Mouse (Mus musculus) thymus, adult 18-20 months (tissue): Measurements from ENCODE around the gene Uba1.

Experiments used
- DNase-seq, 2 experiments: peaks; one replicate each; pipeline ENCODE4 v3.0.0; 2022; ENCODE audit warnings: mixed read lengths in 2 of 2

The Uba1 gene

GRCm38 (mm10) chrX:20658026-20658652 lies at the start of gene Uba1:
TSS of gene Uba1 (plus strand) at chrX:20658326.
- DNase-seq, result peak; percentile 69 to 84

DNA sequence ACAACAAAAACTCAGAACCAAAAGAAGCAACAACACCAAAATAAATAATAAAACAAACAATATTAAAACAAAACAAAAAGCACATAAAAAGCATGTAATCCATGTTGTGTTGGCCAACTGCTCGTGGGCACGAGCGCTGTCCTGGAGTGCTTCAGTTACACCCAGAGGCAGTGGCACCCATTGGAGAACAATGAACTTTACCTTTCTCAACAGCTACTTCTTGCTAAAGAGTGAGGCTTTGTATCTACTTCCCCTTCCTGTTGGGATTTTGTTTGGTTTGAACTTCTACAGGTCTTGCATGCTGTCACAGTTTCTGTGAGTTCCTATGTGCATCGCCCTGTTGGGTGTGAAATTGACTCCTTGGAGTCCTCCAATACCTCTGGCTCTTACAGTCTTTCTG lies 49.6 kb upstream of the Uba1 start:
- no peak for DNase-seq

- DNase-seq, result no peak
These were observed 41.3 kb upstream of the Uba1 start for GRCm38 (mm10) chrX:20616861-20617175.

- DNase-seq, result peak; percentile 40 to 57
These were observed 40.8 kb upstream of the Uba1 start, which contains the start of the genes Rbm10 and Ndufb11 for GRCm38 (mm10) chrX:20617176-20617902. TSS of gene Rbm10 (plus strand) at chrX:20617503. TSS of gene Ndufb11 (minus strand) at chrX:20617619.

DNA sequence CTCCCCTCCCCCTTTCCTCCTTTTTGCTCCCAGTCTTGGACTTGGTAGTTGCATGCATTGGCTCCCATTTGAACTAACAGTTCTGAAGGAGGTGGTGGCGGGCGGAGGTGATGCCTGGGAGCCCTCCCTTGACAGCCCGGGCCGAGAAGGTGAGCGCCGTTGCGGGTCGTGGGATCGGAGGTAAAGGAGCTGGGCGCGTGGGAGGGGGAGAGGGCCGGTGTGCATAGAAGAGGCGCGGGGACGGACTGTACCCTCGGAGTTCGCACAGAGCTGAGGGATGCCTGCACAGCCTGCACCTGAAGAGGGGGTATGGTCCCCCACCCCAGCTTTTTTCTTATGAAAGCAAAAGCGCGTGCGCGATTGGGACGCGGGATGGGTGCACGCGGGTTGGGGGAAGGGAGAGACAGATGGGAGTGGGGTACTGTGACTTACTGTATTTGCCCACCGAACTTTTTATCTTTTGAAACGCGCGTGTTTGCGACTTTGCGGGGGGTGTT lies 40.2 kb upstream of the Uba1 start:
- peak; percentile 47 to 61 for DNase-seq

GRCm38 (mm10) chrX:20638141-20638540 lies 20.0 kb upstream of the Uba1 start:
- no peak for DNase-seq

DNA sequence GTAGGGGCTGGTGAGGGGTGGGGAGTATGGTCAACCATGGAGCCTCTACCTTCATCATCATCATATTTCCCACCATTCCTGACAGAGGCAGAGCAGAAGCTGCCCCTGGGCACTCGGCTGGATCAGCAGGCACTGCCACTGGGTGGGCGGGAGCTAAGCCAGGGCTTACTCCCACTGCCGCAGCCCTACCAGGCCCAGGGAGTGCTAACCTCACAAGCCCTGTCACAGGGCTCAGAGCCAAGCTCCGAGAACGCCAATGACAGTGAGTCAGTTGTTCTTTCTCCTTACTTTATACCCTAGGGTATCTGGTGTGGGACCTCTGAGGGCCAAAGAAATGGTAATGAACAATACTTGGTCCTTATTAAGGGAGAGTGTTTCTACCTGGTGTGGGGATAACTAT lies 13.3 kb upstream of the Uba1 start:
- DNase-seq, result no peak

- no peak for DNase-seq
These were observed 533 bp upstream of the Uba1 start for GRCm38 (mm10) chrX:20657593-20657992.

DNA sequence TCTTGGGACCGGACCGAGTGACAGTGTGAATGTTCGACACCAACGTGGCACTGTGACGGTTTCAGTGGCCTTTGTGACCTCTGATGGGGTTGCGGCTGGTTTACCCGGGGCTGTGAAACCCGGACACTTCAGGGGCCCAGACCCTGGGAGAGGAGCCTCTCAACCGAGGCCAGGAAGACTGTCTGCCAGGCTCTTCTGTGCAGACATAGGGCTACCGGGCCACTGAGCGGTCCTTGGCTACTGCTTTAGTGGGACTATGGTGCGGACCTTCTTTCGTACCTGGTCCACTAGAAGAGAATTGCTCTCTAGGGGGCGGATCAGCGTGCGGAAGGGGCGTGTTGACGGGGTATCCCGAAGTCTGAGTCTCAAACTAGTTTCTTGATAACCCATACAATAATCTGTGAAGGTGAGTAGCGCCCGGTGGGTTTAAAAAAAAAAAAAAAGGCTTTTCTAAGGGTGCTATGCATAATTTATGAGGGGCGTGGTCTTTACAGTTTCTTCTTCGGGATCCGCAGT lies 823 bp downstream of the Uba1 start:
- DNase-seq, result no peak

DNA sequence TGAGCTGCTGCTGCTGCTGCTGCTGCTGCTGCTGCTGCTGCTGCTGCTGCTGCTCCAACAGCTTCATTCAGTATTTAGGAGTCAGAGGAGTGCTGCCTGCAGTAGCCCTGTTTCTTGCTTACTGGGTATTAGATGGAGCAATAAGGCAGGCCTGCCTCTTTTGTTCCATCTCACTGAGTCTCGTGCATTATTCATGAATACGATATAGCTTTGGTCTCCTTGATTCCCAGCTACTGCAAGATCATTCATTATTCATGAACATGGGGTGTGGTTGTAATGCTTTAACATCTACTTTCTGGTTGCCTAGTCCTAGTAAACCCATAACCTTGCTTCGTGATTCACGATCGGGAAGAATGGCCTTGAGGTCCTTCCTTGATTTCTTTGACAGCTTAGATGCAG lies 4.2 kb downstream of the Uba1 start:
- no peak for DNase-seq

- DNase-seq, result peak; percentile 68 to 82
These were observed 4.8 kb downstream of the Uba1 start for GRCm38 (mm10) chrX:20662716-20663443.

DNA sequence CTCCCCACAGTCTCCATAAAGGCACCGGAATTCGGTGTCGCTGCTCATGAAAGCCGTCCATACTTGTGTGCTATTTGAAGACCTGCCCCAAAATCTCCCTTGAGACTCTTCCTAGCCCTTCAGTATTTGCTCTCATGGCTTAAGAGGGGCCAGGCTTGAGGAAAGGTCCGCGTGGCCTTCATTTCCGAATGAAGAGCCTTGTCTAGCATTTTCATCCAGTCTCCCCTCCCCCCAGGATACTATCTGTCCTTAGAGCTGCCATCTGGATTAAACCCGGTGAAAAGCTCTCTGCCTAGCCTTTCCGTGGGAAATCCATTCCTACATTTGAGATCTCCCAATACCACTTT lies 5.3 kb downstream of the Uba1 start:
- DNase-seq, result no peak

- DNase-seq, result peak; percentile 76 to 87
These were observed 29.5 kb downstream of the Uba1 start, which contains the start of gene Cdk16 for GRCm38 (mm10) chrX:20687519-20688067. TSS of gene Cdk16 (plus strand) at chrX:20687954.

GRCm38 (mm10) chrX:20688068-20688547 lies 30.0 kb downstream of the Uba1 start:
- DNase-seq, result peak; percentile 74 to 83

GRCm38 (mm10) chrX:20688615-20689014 lies 30.5 kb downstream of the Uba1 start:
- DNase-seq, result peak; percentile 31 to 45

GRCm38 (mm10) chrX:20691566-20691965 lies 33.4 kb downstream of the Uba1 start:
- DNase-seq, result no peak

GRCm38 (mm10) chrX:20692616-20693015 lies 34.5 kb downstream of the Uba1 start:
- DNase-seq, result no peak

- DNase-seq, result no peak
These were observed 37.7 kb downstream of the Uba1 start for GRCm38 (mm10) chrX:20695842-20696241.

- peak in 1 of 2 experiments; percentile 35 for DNase-seq
These were observed 45.7 kb downstream of the Uba1 start, which contains the start of gene Usp11 for GRCm38 (mm10) chrX:20703741-20704290. TSS of gene Usp11 (plus strand) at chrX:20703906.

- DNase-seq, result peak; percentile 67 to 78
These were observed 46.4 kb downstream of the Uba1 start for GRCm38 (mm10) chrX:20704295-20705082.

DNA sequence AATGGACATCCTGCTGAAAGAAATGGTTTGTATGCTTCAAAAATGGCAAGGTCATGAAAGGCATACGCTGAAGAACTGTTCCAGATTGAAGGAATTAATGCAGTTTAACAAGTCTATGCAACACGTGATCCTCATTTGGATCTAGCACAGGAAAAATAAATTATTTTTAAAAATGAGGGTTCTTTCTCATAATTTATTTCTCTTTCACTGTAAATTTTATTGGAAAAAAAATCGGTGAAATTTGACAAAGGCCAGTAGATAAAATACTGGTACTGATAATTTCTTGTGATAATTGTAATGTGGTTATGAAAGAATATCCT lies 46.9 kb downstream of the Uba1 start:
- DNase-seq, result no peak

DNA sequence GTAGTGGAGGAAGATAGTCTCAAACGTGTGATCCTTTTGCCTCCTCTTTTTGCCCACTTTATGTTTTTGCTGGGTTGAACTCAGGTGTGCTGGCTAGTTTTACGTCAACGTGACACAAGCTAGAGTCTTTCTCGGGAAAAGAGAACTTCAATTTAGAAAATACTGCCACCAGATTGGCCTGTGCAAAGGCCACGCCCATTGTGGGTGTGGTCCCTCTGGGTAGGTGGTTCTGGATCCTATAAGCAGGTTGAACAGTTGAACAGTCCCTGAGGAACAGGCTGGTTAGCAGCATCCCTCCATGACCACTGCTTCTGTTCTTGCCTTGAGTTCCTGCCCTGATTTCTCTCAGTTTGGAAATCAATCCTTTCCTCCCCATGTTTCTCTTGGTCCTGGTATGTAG lies 70.6 kb downstream of the Uba1 start:
- no peak for DNase-seq
